Mouse (Mus musculus): ENCODE results near the gene Rnf115.

GRCm38 (mm10) chr3:96787784-96788183, 60.3 kb downstream of the Rnf115 start:
- TF ChIP-seq CTCF (IDR thresholded peaks at IDR 0.05; ENCODE audit: low read depth) = no peak
- no peak for TF ChIP-seq EP300 (IDR thresholded peaks at IDR 0.05; ENCODE audit: low read depth)
